Mouse (Mus musculus) embryonic facial prominence, embryonic 15.5 days (tissue): ENCODE measurements around the gene Vav3. TPM values are rescaled to one million over a fixed set of nuclear protein-coding genes. Genes with fewer than 3 reads are reported as not detected.

ENCODE experiments used
- ATAC-seq: fragments of 200-750 bp; cut with Nextera tagmentation; 2 replicates; pipeline ENCODE4 v1.8.0; 2017; ENCODE audit warnings: low read depth, moderate TSS enrichment; ENCODE audit not compliant: insufficient number of reproducible peaks, low FRiP score, low TSS enrichment
- H3K27ac ChIP-seq: fragments of 300-500 bp; sonication (generic); replicated peaks from 2 replicates; pipeline ENCODE4 v1.5.1; 2015; ENCODE audit warnings: mild to moderate bottlenecking, inconsistent platforms
- H3K27me3 ChIP-seq: fragments of 300-500 bp; sonication (generic); 2 replicates; pipeline ENCODE4 v1.6.1; 2015; ENCODE audit warnings: inconsistent platforms
- H3K36me3 ChIP-seq: fragments of 300-500 bp; sonication (generic); 2 replicates; pipeline ENCODE4 v1.6.1; 2015; ENCODE audit warnings: mild to moderate bottlenecking, inconsistent platforms
- H3K4me1 ChIP-seq: fragments of 300-500 bp; sonication (generic); 2 replicates; pipeline ENCODE4 v1.6.1; 2015; ENCODE audit warnings: inconsistent platforms
- H3K4me2 ChIP-seq: fragments of 300-500 bp; sonication (generic); replicated peaks from 2 replicates; pipeline ENCODE4 v1.6.1; 2015; ENCODE audit warnings: mild to moderate bottlenecking, inconsistent platforms
- H3K4me3 ChIP-seq: fragments of 300-500 bp; sonication (generic); replicated peaks from 2 replicates; pipeline ENCODE4 v1.5.1; 2015; ENCODE audit warnings: mild to moderate bottlenecking, inconsistent platforms
- H3K9ac ChIP-seq: fragments of 300-500 bp; sonication (generic); 2 replicates; pipeline ENCODE4 v1.6.1; 2015; ENCODE audit warnings: inconsistent platforms
- H3K9me3 ChIP-seq: fragments of 300-500 bp; sonication (generic); replicated peaks from 2 replicates; pipeline ENCODE4 v1.6.1; 2016; ENCODE audit warnings: inconsistent platforms
- WGBS: fragments of 180-500 bp; shearing (Covaris S2); methylation state at CpG from one replicate; pipeline ENCODE4 v1.1.7; 2015; 5-methylcytosine and 5-hydroxymethylcytosine counted together
- polyA plus RNA-seq: library from polyadenylated mRNA; unstranded; fragments of >200 nt; fragmentation: Nextera tagmentation; extraction: Ambion mirVana; gene quantifications from 2 replicates; pipeline ENCODE4 v1.2.1, GENCODE M21; 2015

The Vav3 gene
- polyA plus RNA-seq, 1 experiment from 2014 or later, result 27.7 TPM

- no peak overlapping the region for H3K4me3 ChIP-seq
- H3K27ac ChIP-seq, result no peak overlapping the region
- H3K9ac ChIP-seq, result no peak overlapping the region
- ATAC-seq, result no peak
- H3K4me2 ChIP-seq, result no peak overlapping the region
- 77% methylated on average over 1 of the region's 1 CpGs for WGBS
- no peaks in the 10 kb centered on the region for H3K4me1 ChIP-seq
- H3K9me3 ChIP-seq, result no peaks in the 10 kb centered on the region
- no peaks in the 10 kb centered on the region for H3K27me3 ChIP-seq
- H3K36me3 ChIP-seq, result no peaks in the 10 kb centered on the region
Observed at GRCm38 (mm10) chr3:109511849-109512248, 171.4 kb downstream of the Vav3 start.

GRCm38 (mm10) chr3:109515479-109515878 lies 175.0 kb downstream of the Vav3 start:
- Histone ChIP-seq H3K27me3 (no peaks in the 10 kb centered on the region), H3K9me3 (no peaks in the 10 kb centered on the region), H3K4me3 (no peak overlapping the region), H3K9ac (no peak overlapping the region), H3K4me1 (no peaks in the 10 kb centered on the region), H3K27ac (no peak overlapping the region), H3K36me3 (no peaks in the 10 kb centered on the region), H3K4me2 (no peak overlapping the region)
- 69% methylated on average over 3 of the region's 3 CpGs for WGBS
- ATAC-seq, result no peak

- Histone ChIP-seq H3K9ac (no peak overlapping the region), H3K9me3 (no peaks in the 10 kb centered on the region)
- WGBS, result 80% methylated on average over 10 of the region's 10 CpGs
Observed at GRCm38 (mm10) chr3:109516372-109516771, 175.9 kb downstream of the Vav3 start.

GRCm38 (mm10) chr3:109522115-109522514 lies 181.7 kb downstream of the Vav3 start:
- WGBS, result 66% methylated on average over 7 of the region's 7 CpGs
- H3K4me3 ChIP-seq, result no peak overlapping the region
- no peak overlapping the region for H3K27ac ChIP-seq
- no peak overlapping the region for H3K4me2 ChIP-seq
- no peaks in the 10 kb centered on the region for H3K9me3 ChIP-seq
- H3K36me3 ChIP-seq, result no peaks in the 10 kb centered on the region
- ATAC-seq, result no peak
- no peak overlapping the region for H3K9ac ChIP-seq
- no peaks in the 10 kb centered on the region for H3K27me3 ChIP-seq
- H3K4me1 ChIP-seq, result no peaks in the 10 kb centered on the region

More at GRCm38 (mm10) chr3:109516372-109516771, 175.9 kb downstream of the Vav3 start:
- no peak overlapping the region for H3K4me3 ChIP-seq
- H3K36me3 ChIP-seq, result no peaks in the 10 kb centered on the region
- H3K4me1 ChIP-seq, result no peaks in the 10 kb centered on the region
- no peak overlapping the region for H3K4me2 ChIP-seq
- no peak overlapping the region for H3K27ac ChIP-seq
- ATAC-seq, result no peak
- no peaks in the 10 kb centered on the region for H3K27me3 ChIP-seq

GRCm38 (mm10) chr3:109525825-109526224 lies 185.4 kb downstream of the Vav3 start:
- Histone ChIP-seq H3K4me2 (no peak overlapping the region), H3K9ac (no peak overlapping the region), H3K4me1 (no peaks in the 10 kb centered on the region), H3K9me3 (no peaks in the 10 kb centered on the region), H3K27ac (no peak overlapping the region), H3K27me3 (no peaks in the 10 kb centered on the region), H3K4me3 (no peak overlapping the region), H3K36me3 (no peaks in the 10 kb centered on the region)
- no peak for ATAC-seq
- 88% methylated on average over 12 of the region's 12 CpGs for WGBS

DNA sequence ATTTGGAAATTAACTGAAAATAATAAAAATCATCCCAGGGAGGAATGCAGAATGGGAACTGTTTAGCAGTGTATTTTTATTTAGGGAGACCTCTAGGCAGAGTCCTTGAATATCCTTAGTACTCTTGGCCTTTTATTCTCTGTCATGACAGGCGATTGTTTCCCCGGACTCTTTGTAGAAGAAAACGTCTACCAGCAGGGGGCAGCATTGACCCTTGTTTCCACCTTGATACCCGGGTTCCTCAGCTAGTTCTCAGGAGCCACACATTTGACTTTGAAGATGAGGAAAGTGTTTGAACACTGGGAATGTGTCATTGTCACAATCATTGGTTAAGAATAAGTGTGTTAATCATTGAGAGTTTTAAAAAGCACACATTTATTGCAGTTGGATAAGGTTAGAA lies 185.8 kb downstream of the Vav3 start:
- Histone ChIP-seq H3K4me1 (no peaks in the 10 kb centered on the region), H3K27ac (no peak overlapping the region), H3K27me3 (no peaks in the 10 kb centered on the region), H3K9ac (no peak overlapping the region), H3K36me3 (no peaks in the 10 kb centered on the region), H3K9me3 (no peaks in the 10 kb centered on the region), H3K4me2 (no peak overlapping the region), H3K4me3 (no peak overlapping the region)
- ATAC-seq, result no peak
- 6% methylated on average over 4 of the region's 4 CpGs for WGBS

GRCm38 (mm10) chr3:109526651-109527050 lies 186.2 kb downstream of the Vav3 start:
- H3K9me3 ChIP-seq, result no peaks in the 10 kb centered on the region
- ATAC-seq, result no peak
- H3K9ac ChIP-seq, result no peak overlapping the region
- no peaks in the 10 kb centered on the region for H3K27me3 ChIP-seq
- H3K4me3 ChIP-seq, result no peak overlapping the region
- H3K4me1 ChIP-seq, result no peaks in the 10 kb centered on the region
- no peak overlapping the region for H3K4me2 ChIP-seq
- H3K27ac ChIP-seq, result no peak overlapping the region
- no peaks in the 10 kb centered on the region for H3K36me3 ChIP-seq
- 63% methylated on average over 8 of the region's 8 CpGs for WGBS

DNA sequence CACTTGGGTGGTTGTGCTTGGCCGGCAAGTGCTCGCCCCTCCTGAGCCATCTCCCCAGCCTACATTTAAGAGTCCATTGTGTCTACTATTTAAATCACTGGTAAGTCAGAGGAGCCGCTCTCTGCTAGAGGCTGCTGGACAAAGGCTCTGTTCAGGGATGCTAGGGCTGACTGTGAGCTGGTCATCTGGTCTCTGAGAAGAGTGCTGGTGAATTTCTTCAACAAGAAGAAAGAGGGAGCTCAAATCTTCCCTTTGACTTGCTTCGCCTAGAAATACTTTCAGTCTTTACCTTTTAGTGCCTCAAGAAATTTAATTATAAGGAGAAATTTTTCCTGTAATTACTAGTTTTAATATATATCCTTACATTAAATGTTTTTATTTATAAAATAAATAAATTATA lies 188.2 kb downstream of the Vav3 start:
- Histone ChIP-seq H3K4me1 (no peaks in the 10 kb centered on the region), H3K27ac (no peak overlapping the region), H3K27me3 (no peaks in the 10 kb centered on the region), H3K36me3 (no peaks in the 10 kb centered on the region), H3K4me3 (no peak overlapping the region), H3K9ac (no peak overlapping the region), H3K4me2 (no peak overlapping the region), H3K9me3 (no peaks in the 10 kb centered on the region)
- WGBS, result 65% methylated on average over 4 of the region's 4 CpGs
- no peak for ATAC-seq

GRCm38 (mm10) chr3:109537686-109538085 lies 197.2 kb downstream of the Vav3 start:
- ATAC-seq, result no peak
- 49% methylated on average over 3 of the region's 3 CpGs for WGBS
- Histone ChIP-seq H3K27me3 (no peaks in the 10 kb centered on the region), H3K36me3 (no peaks in the 10 kb centered on the region), H3K4me2 (no peak overlapping the region), H3K9me3 (no peaks in the 10 kb centered on the region), H3K27ac (no peak overlapping the region; the same call in 1 of the 2 replicates), H3K9ac (no peak overlapping the region), H3K4me3 (no peak overlapping the region), H3K4me1 (no peaks in the 10 kb centered on the region)

DNA sequence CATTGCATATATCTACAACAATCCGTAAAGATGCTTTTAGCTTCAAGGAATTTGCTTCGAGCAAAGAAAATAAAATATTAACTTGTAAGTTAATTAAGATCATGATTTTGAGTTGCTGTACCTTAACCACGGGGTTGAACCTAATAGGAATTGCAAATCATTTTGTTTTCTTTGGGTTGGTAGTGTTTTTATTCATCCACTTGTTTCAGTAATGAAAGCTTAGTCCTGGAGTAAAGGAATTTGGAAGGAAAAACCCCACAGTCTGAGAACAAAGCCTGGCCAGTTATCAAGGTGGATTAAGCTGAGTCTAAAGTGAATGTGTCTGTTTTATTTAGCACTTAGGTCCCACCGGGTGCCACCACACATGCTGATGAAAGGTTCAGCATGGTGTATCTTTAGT lies 199.6 kb downstream of the Vav3 start:
- no peak for ATAC-seq
- H3K27me3 ChIP-seq, result no peaks in the 10 kb centered on the region
- H3K4me1 ChIP-seq, result no peaks in the 10 kb centered on the region
- no peak overlapping the region for H3K4me2 ChIP-seq
- no peak overlapping the region for H3K4me3 ChIP-seq
- H3K9ac ChIP-seq, result no peak overlapping the region
- H3K36me3 ChIP-seq, result no peaks in the 10 kb centered on the region
- WGBS, result 48% methylated on average over 4 of the region's 4 CpGs
- no peaks in the 10 kb centered on the region for H3K9me3 ChIP-seq
- H3K27ac ChIP-seq, result no peak overlapping the region

DNA sequence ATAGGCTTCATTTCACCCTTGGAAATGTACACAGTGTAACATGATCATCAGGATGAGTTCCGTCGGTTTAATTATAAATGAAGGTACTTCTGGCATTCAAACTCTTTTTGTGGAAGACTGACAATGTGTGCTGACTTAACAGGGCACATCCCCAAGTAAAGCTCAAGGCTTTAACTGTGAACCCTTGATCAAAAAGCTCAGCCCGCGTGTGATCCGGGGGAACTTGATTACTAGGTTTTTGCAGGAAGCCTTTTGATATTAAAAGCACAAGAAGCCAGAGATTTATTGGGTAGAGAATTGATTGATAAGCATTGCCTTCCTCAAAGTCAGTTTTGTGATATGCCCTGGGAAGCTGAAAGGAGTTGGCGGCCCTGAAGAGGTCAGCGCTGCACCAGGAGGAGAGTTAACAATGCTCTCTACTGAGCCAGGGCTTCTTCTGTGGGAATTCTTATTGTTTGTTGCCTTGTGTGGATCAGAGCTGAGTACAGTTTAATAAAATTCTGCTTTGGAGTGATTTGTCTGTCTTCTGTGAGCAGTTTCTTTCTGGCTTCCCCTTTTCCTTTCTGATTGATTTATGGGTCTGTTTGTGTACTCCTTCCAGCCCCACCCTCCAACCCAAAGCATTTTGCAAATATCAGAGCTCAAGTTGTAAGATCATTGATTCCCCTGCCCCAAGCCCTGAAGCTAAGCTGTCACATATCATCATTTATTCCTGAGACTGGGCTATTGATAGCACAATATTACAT lies 204.2 kb downstream of the Vav3 start:
- H3K27me3 ChIP-seq, result no peaks in the 10 kb centered on the region
- H3K4me2 ChIP-seq, result no peak overlapping the region
- H3K4me3 ChIP-seq, result no peak overlapping the region
- no peak for ATAC-seq
- no peaks in the 10 kb centered on the region for H3K36me3 ChIP-seq
- no peaks in the 10 kb centered on the region for H3K9me3 ChIP-seq
- WGBS, result 52% methylated on average over 7 of the region's 7 CpGs
- H3K4me1 ChIP-seq, result no peaks in the 10 kb centered on the region
- no peak overlapping the region for H3K9ac ChIP-seq
- no peak overlapping the region for H3K27ac ChIP-seq

- Histone ChIP-seq H3K27ac (no peak overlapping the region), H3K4me2 (no peak overlapping the region), H3K27me3 (no peaks in the 10 kb centered on the region), H3K36me3 (no peaks in the 10 kb centered on the region), H3K4me1 (0 out of 2 replicates have a peak, but pooled peaks cover 4% of the 10 kb centered on the region), H3K9ac (no peak overlapping the region), H3K9me3 (no peaks in the 10 kb centered on the region), H3K4me3 (no peak overlapping the region)
- WGBS, result 56% methylated on average over 2 of the region's 2 CpGs
- no peak for ATAC-seq
Observed at GRCm38 (mm10) chr3:109557329-109557728, 216.9 kb downstream of the Vav3 start.
